Mouse (Mus musculus): ENCODE data around the gene Gm17949. TPM values are rescaled to one million over a fixed set of nuclear protein-coding genes. Genes with fewer than 3 reads are reported as not detected.

The Gm17949 gene
- total RNA-seq (2014; fragmentation: Nextera tagmentation) (not detected in 2 replicates), total RNA-seq (2017) (not detected in 2 replicates)

DNA sequence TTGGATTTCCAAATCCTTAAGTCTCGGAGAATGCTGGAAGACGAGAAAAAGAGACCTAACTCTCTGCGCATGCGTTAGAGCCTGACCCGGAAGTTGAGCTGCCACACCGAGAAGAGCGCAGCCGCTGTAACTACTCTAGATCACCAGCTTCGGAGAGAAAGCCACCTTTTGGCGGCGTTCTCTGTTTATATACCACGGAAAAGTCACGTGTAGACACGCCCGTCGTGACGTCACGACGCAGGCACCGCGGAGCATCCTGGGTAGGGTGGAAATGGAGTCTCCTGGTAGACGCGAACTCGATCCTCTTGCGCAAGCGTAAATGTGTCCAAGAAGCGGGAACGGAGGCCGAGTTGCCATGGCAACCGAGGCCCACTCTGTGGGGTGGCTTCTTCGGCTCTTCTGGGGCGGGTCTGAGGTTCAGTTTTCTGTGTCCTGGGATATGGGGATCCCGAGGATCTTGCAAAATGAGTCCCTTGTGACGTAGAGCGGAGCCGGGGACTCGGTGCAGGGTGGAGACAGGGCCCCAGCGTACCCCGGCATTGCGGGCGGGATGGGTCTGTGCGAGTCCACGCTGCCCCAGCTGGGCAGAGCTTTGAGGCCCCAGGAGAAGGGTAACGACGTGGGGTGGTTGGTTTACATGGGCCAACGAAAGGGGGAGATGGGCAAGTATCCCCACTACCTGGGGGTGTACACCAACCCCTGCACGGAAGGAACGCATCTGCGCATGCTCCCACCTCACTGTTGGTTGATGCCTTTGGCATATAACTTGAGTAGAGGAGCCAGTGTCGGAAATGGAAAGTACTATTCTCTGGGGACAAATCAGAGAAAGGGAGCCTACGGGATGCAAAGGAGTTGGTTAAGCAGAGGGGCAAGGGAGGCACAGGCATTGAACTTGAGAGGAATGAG lies at the start of gene Gm17949, which contains the start of gene Gtf2f1:
Gm17949 (plus strand) TSS at position 234 of the 906 bp plus-strand sequence.
Gtf2f1 (minus strand) TSS at position 53 of the 906 bp plus-strand sequence.
- ATAC-seq (replicated peaks; ENCODE audit: low FRiP score, low TSS enrichment, poor library complexity, severe bottlenecking), result peak; percentile 75

- ATAC-seq (replicated peaks; ENCODE audit: low FRiP score, low TSS enrichment, poor library complexity, severe bottlenecking), result no peak
These were observed 49.4 kb upstream of the Gm17949 start for GRCm38 (mm10) chr17:56961880-56962279.

- no peak for ATAC-seq (replicated peaks; ENCODE audit: low FRiP score, low TSS enrichment, poor library complexity, severe bottlenecking)
These were observed 48.4 kb upstream of the Gm17949 start for GRCm38 (mm10) chr17:56962642-56963405.

GRCm38 (mm10) chr17:56963646-56964045 lies 47.6 kb upstream of the Gm17949 start:
- ATAC-seq (replicated peaks; ENCODE audit: low FRiP score, low TSS enrichment, poor library complexity, severe bottlenecking), result no peak

- no peak for ATAC-seq (replicated peaks; ENCODE audit: low FRiP score, low TSS enrichment, poor library complexity, severe bottlenecking)
These were observed 41.9 kb upstream of the Gm17949 start for GRCm38 (mm10) chr17:56969321-56969720.

DNA sequence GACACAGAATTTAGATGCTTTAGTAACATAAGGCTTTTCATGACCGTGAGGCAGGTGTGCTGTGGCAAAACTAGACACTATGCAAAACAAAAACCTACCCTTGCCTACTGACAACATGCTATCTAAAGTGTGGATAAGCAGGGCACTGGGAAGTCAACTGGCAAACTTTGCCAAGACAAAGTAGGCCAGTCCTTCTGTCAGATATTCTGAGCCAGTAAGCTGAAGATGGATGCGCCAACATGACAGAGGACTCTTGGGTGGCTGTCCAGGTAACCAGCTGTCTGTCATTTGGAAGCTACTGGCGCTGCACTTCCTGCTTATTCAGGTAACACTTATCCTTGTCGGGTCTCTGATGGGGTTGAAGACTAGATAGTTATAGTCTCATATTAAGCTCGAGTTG lies 41.2 kb upstream of the Gm17949 start:
- ATAC-seq (replicated peaks; ENCODE audit: low FRiP score, low TSS enrichment, poor library complexity, severe bottlenecking), result no peak

DNA sequence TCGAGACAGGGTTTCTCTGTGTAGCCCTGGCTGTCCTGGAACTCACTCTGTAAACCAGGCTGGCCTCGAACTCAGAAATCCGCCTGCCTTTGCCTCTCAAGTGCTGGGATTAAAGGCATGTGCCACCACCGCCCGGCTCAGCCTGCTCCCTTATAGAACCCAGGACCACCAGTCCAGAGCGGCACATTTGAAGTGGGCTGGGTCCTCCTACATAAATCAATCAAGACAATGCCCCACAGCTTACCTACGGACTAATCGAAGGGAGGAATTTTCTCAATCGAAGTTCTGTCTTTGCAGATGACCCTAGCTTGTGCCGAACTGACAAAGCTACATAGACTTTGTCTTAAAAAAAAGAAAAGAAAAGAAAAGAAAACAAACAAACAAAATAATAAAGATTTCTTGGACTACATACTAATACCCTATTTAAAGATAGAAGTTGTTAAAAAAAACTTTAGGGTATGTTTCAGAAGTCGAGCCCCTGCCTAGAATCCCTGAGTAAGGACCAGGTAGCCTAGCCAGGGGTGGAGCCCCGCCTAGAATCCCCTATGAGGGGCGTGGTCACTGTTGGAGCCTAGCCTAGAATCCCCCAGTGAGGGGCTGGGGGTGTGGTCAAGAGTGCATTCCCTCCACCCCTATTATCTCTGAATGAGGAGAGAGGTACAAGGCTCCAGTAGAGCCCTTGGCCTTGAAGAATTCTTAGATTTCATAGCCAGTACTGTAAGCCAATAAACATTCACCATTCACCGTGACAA lies 37.1 kb upstream of the Gm17949 start:
- ATAC-seq (replicated peaks; ENCODE audit: low FRiP score, low TSS enrichment, poor library complexity, severe bottlenecking), result 0 out of 2 replicates have a peak, but pooled peaks have one; percentile 24

DNA sequence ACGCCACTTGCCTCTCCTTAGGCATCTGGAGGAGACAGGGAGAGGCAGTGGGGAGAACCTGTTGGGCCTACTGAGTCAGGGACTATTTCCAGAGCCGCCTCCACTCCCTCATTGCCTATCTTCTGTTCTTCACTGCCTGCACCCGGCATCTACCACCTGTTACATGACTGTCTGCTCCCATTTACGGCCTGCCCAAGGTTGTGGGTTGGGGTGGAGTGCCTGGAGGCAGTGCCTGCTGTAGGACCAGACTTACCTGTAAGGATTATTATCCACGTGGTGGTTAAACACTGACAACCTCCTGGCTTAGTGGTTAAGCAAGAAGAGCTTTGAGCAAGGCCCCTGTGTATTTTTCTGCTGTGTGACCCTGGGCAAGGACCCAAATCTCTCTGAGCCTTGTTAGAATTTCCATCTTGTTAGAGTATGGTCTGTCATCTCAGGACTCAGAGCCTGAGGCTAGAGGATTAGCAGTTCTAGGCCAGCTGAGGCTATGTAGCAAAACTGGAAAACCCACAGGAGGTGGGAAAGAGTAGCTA lies 36.5 kb upstream of the Gm17949 start:
- 0 out of 2 replicates have a peak, but pooled peaks have one; percentile 20 for ATAC-seq (replicated peaks; ENCODE audit: low FRiP score, low TSS enrichment, poor library complexity, severe bottlenecking)

GRCm38 (mm10) chr17:56975391-56975790 lies 35.9 kb upstream of the Gm17949 start:
- ATAC-seq (replicated peaks; ENCODE audit: low FRiP score, low TSS enrichment, poor library complexity, severe bottlenecking), result no peak

GRCm38 (mm10) chr17:56976531-56977390 lies 34.5 kb upstream of the Gm17949 start:
- no peak for ATAC-seq (replicated peaks; ENCODE audit: low FRiP score, low TSS enrichment, poor library complexity, severe bottlenecking)

DNA sequence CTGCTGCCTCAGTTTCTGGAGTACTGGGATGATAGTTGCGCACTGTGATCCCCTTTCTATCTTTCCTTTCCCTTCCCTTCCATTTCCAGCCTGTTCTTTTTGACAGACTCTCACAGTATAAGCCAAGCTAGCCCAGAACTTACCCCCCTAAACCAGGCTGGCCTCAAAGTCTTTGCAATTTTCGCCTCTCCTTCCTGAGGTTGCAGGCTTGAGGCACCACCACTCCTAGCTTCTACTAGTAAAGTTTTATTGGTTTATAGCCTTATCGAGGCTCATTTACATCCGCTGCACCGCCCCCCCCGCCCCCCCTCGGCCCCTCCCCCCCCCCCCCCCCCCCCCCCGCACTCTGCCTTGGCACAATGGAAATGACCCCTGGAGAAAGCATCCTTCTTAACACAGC lies 31.7 kb upstream of the Gm17949 start:
- ATAC-seq (replicated peaks; ENCODE audit: low FRiP score, low TSS enrichment, poor library complexity, severe bottlenecking), result no peak

GRCm38 (mm10) chr17:56981049-56981448 lies 30.2 kb upstream of the Gm17949 start:
- no peak for ATAC-seq (replicated peaks; ENCODE audit: low FRiP score, low TSS enrichment, poor library complexity, severe bottlenecking)

DNA sequence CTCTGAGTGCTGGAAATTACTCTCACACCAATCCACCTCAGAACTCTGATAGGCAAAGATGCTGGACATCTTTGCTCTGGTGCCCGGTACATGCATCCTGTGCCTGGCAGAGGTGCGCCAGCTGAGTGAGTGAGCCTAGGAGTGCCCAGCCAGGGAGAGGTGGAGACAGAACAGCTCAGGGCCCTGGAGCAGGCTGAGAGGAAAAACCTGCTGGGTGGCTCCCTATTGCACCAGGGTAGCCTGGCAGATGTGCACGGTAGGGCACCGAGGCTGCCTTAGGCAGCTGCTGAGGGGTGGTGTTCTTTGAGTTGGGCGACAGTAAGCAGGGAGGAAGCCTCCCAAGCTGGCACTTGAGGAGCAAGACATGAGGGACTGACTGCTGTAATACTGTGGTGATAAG lies 29.3 kb upstream of the Gm17949 start, which contains the start of gene Acer1:
Acer1 (minus strand) TSS at position 114 of the 400 bp plus-strand sequence.
- no peak for ATAC-seq (replicated peaks; ENCODE audit: low FRiP score, low TSS enrichment, poor library complexity, severe bottlenecking)

GRCm38 (mm10) chr17:56984886-56985285 lies 26.4 kb upstream of the Gm17949 start:
- no peak for ATAC-seq (replicated peaks; ENCODE audit: low FRiP score, low TSS enrichment, poor library complexity, severe bottlenecking)

GRCm38 (mm10) chr17:56985656-56986055 lies 25.6 kb upstream of the Gm17949 start:
- no peak for ATAC-seq (replicated peaks; ENCODE audit: low FRiP score, low TSS enrichment, poor library complexity, severe bottlenecking)

DNA sequence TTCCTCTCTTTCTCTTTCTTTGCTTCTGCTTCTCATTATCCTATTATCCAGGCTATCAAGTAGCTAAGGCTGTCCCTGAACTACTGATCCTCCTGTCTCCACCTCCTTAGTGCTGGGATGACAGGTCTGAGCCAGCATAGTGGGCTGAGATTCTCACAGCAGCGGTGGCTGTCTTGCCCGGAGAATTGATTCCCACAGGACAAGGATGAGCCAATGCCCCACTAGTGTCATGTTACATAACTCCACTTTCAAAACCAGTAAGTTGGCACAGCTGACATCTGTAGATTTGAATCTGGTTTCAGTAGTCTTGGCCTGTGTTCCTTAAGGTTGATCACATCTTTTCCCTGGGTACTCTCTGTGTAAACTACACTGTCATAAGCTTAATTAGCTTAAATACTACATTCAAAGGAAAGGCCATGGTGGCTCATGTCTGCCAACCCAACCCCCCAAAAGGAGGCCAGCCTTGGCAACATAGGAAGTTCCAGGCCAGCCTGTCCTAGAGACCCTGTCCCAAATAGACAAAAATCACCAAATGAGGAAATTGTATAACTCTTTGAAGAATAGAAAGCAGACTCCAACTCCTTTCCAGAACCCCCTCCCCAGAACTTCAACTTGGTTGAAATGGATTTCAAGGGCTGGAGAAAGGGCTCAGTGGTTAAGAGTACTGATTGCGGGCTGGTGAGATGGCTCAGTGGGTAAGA lies 25.0 kb upstream of the Gm17949 start:
- ATAC-seq (replicated peaks; ENCODE audit: low FRiP score, low TSS enrichment, poor library complexity, severe bottlenecking), result no peak

DNA sequence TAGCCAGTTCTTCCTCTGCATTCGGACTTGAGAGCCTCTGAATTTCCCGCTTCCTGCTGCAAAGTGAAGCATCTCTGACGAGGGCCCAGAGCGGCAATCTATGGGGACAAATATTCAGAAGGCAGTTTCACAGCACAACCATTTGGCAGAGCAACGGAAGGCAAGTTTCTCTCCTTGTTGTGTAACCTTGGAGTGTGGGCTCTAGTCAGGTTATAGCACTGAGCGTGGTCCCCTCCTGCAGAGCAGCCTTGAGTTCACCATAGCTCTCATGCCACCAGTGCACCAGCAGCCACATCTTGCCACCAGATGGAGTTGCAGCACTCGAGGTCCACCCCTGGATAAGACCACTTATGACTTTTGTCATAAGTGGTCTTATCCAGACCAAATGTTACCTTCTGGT lies 22.8 kb upstream of the Gm17949 start:
- ATAC-seq (replicated peaks; ENCODE audit: low FRiP score, low TSS enrichment, poor library complexity, severe bottlenecking), result no peak
